Mouse (Mus musculus): ENCODE measurements around the gene Slc22a29. TPM values are rescaled to one million over a fixed set of nuclear protein-coding genes. Genes with fewer than 3 reads are reported as not detected.
"Not testable (repeated sequence)": the region's sequence is repeated elsewhere in the genome, so short reads cannot be mapped to it uniquely, and the experiment has no call there.

Gene Slc22a29
- polyA plus RNA-seq (2015; fragmentation: Nextera tagmentation; extraction: Ambion mirVana): not detected in 2 replicates

GRCm38 (mm10) chr19:8218800-8219199 is at the start of gene Slc22a29:
Gene Slc22a29, minus strand, starts transcription at chr19:8218900.
- Histone ChIP-seq H3K27me3 (no peaks in the 10 kb centered on the region), H3K4me3 (no peak within 1 kb of the TSS), H3K36me3 (no peaks in the 10 kb centered on the region), H3K9me3 (replicated peaks) (no peaks in the 10 kb centered on the region), H3K9ac (no peak within 1 kb of the TSS), H3K4me2 (no peak within 1 kb of the TSS), H3K27ac (no peak within 1 kb of the TSS), H3K4me1 (replicated peaks) (no peaks in the 10 kb centered on the region)
- no peak for ATAC-seq (replicated peaks; ENCODE audit: insufficient number of reproducible peaks, insufficient read depth, low FRiP score, low read depth)
- 73% methylated on average over 2 of the region's 2 CpGs for WGBS

GRCm38 (mm10) chr19:8265324-8265723 is 46.6 kb upstream of the Slc22a29 start:
- Histone ChIP-seq H3K4me3 (no peak overlapping the region), H3K27ac (no peak overlapping the region), H3K9me3 (replicated peaks) (no peaks in the 10 kb centered on the region), H3K4me2 (no peak overlapping the region), H3K36me3 (no peaks in the 10 kb centered on the region), H3K27me3 (no peaks in the 10 kb centered on the region), H3K4me1 (replicated peaks) (no peaks in the 10 kb centered on the region), H3K9ac (no peak overlapping the region)
- 62% methylated on average over 3 of the region's 3 CpGs for WGBS
- no peak for ATAC-seq (replicated peaks; ENCODE audit: insufficient number of reproducible peaks, insufficient read depth, low FRiP score, low read depth)

- H3K27ac ChIP-seq: peak overlapping the region; percentile 86
- H3K4me3 ChIP-seq: peak overlapping the region; percentile 77
- no peaks in the 10 kb centered on the region for H3K36me3 ChIP-seq
- peak overlapping the region; percentile 59 for H3K9ac ChIP-seq
- WGBS: 24% methylated on average over 3 of the region's 3 CpGs
- no peaks in the 10 kb centered on the region for H3K9me3 ChIP-seq (replicated peaks)
- ATAC-seq (replicated peaks; ENCODE audit: insufficient number of reproducible peaks, insufficient read depth, low FRiP score, low read depth): 0 out of 2 replicates have a peak, but pooled peaks have one; percentile 11
- H3K4me1 ChIP-seq (replicated peaks): 0 out of 2 replicates have a peak, but pooled peaks cover 2% of the 10 kb centered on the region
- peak overlapping the region; percentile 61 for H3K4me2 ChIP-seq
- H3K27me3 ChIP-seq: no peaks in the 10 kb centered on the region
These were observed 34.0 kb upstream of the Slc22a29 start for GRCm38 (mm10) chr19:8252705-8253037.

GRCm38 (mm10) chr19:8251896-8252704 is 33.4 kb upstream of the Slc22a29 start:
- Histone ChIP-seq H3K36me3 (no peaks in the 10 kb centered on the region), H3K27me3 (no peaks in the 10 kb centered on the region), H3K9ac (peak overlapping the region; percentile 59), H3K27ac (peak overlapping the region; percentile 86), H3K4me3 (peak overlapping the region; percentile 77), H3K4me1 (replicated peaks) (0 out of 2 replicates have a peak, but pooled peaks cover 2% of the 10 kb centered on the region), H3K4me2 (peak overlapping the region; percentile 61), H3K9me3 (replicated peaks) (no peaks in the 10 kb centered on the region)
- peak; percentile 99 for ATAC-seq (replicated peaks; ENCODE audit: insufficient number of reproducible peaks, insufficient read depth, low FRiP score, low read depth)
- WGBS: 9% methylated on average over 58 of the region's 58 CpGs

- no peak overlapping the region for H3K4me2 ChIP-seq
- no peaks in the 10 kb centered on the region for H3K36me3 ChIP-seq
- ATAC-seq (replicated peaks; ENCODE audit: insufficient number of reproducible peaks, insufficient read depth, low FRiP score, low read depth): no peak
- H3K4me1 ChIP-seq (replicated peaks): no peaks in the 10 kb centered on the region
- no peaks in the 10 kb centered on the region for H3K27me3 ChIP-seq
- no peak overlapping the region for H3K4me3 ChIP-seq
- no peak overlapping the region for H3K27ac ChIP-seq
- H3K9ac ChIP-seq: no peak overlapping the region
- no peaks in the 10 kb centered on the region for H3K9me3 ChIP-seq (replicated peaks)
These were observed 10.2 kb upstream of the Slc22a29 start for GRCm38 (mm10) chr19:8228916-8229315.

GRCm38 (mm10) chr19:8148787-8149523 is 69.7 kb downstream of the Slc22a29 start:
- H3K9me3 ChIP-seq (replicated peaks): no peaks in the 10 kb centered on the region
- no peaks in the 10 kb centered on the region for H3K4me1 ChIP-seq (replicated peaks)
- H3K36me3 ChIP-seq: no peaks in the 10 kb centered on the region
- H3K4me3 ChIP-seq: no peak overlapping the region
- 48% methylated on average over 2 of the region's 2 CpGs for WGBS
- H3K27ac ChIP-seq: no peak overlapping the region
- H3K27me3 ChIP-seq: no peaks in the 10 kb centered on the region
- no peak overlapping the region for H3K4me2 ChIP-seq
- H3K9ac ChIP-seq: no peak overlapping the region
- ATAC-seq (replicated peaks; ENCODE audit: insufficient number of reproducible peaks, insufficient read depth, low FRiP score, low read depth): no peak

GRCm38 (mm10) chr19:8142716-8143115 is 76.0 kb downstream of the Slc22a29 start:
- H3K27me3 ChIP-seq; H3K4me1 ChIP-seq (replicated peaks); H3K4me2 ChIP-seq; H3K27ac ChIP-seq; H3K36me3 ChIP-seq; H3K9me3 ChIP-seq (replicated peaks); H3K4me3 ChIP-seq; ATAC-seq (replicated peaks; ENCODE audit: insufficient number of reproducible peaks, insufficient read depth, low FRiP score, low read depth); H3K9ac ChIP-seq: not testable (repeated sequence)
- 78% methylated on average over 2 of the region's 2 CpGs for WGBS

- not testable (repeated sequence) for H3K36me3 ChIP-seq; H3K4me1 ChIP-seq (replicated peaks); H3K9me3 ChIP-seq (replicated peaks); ATAC-seq (replicated peaks; ENCODE audit: insufficient number of reproducible peaks, insufficient read depth, low FRiP score, low read depth); H3K9ac ChIP-seq; H3K4me3 ChIP-seq; H3K4me2 ChIP-seq; H3K27me3 ChIP-seq; H3K27ac ChIP-seq
- WGBS: 63% methylated on average over 14 of the region's 14 CpGs
These were observed 84.4 kb downstream of the Slc22a29 start for GRCm38 (mm10) chr19:8134127-8134841.

- H3K27me3 ChIP-seq; H3K36me3 ChIP-seq; H3K9ac ChIP-seq; H3K9me3 ChIP-seq (replicated peaks); ATAC-seq (replicated peaks; ENCODE audit: insufficient number of reproducible peaks, insufficient read depth, low FRiP score, low read depth); H3K27ac ChIP-seq; H3K4me1 ChIP-seq (replicated peaks); H3K4me3 ChIP-seq; H3K4me2 ChIP-seq: not testable (repeated sequence)
- WGBS: 82% methylated on average over 2 of the region's 3 CpGs
These were observed 86.8 kb downstream of the Slc22a29 start, which contains the start of gene Slc22a28 for GRCm38 (mm10) chr19:8131881-8132280. Gene Slc22a28, minus strand, starts transcription at chr19:8131982.
